Mouse (Mus musculus): ENCODE results near the gene Morn5.

Gene Morn5

GRCm38 (mm10) chr2:36067132-36067531 is 17.9 kb downstream of the Morn5 start:
- no peak for DNase-seq (ENCODE audit: low spot score in 2 of 2)

- DNase-seq (ENCODE audit: low spot score in 2 of 2): no peak
These were observed 22.5 kb downstream of the Morn5 start for GRCm38 (mm10) chr2:36071660-36072305.

GRCm38 (mm10) chr2:36073781-36074180 is 24.5 kb downstream of the Morn5 start:
- DNase-seq (ENCODE audit: low spot score in 2 of 2): no peak

- DNase-seq (ENCODE audit: low spot score in 2 of 2): no peak
These were observed 26.0 kb downstream of the Morn5 start for GRCm38 (mm10) chr2:36075210-36075609.

GRCm38 (mm10) chr2:36077160-36077761 is 28.0 kb downstream of the Morn5 start:
- no peak for DNase-seq (ENCODE audit: low spot score in 2 of 2)

- no peak for DNase-seq (ENCODE audit: low spot score in 2 of 2)
These were observed 32.2 kb downstream of the Morn5 start for GRCm38 (mm10) chr2:36081446-36081845.

- DNase-seq (ENCODE audit: low spot score in 2 of 2): no peak
These were observed 33.7 kb downstream of the Morn5 start for GRCm38 (mm10) chr2:36082802-36083580.

- DNase-seq (ENCODE audit: low spot score in 2 of 2): no peak
These were observed 35.8 kb downstream of the Morn5 start for GRCm38 (mm10) chr2:36085041-36085440.

GRCm38 (mm10) chr2:36089190-36089589 is 39.9 kb downstream of the Morn5 start:
- DNase-seq (ENCODE audit: low spot score in 2 of 2): no peak

GRCm38 (mm10) chr2:36090853-36091741 is 41.8 kb downstream of the Morn5 start:
- DNase-seq (ENCODE audit: low spot score in 2 of 2): peak in 1 of 2 experiments; percentile 42

- no peak for DNase-seq (ENCODE audit: low spot score in 2 of 2)
These were observed 43.5 kb downstream of the Morn5 start for GRCm38 (mm10) chr2:36092748-36093147.

- DNase-seq (ENCODE audit: low spot score in 2 of 2): no peak
These were observed 44.0 kb downstream of the Morn5 start for GRCm38 (mm10) chr2:36093301-36093700.

- DNase-seq (ENCODE audit: low spot score in 2 of 2): no peak
These were observed 44.7 kb downstream of the Morn5 start for GRCm38 (mm10) chr2:36093914-36094475.

GRCm38 (mm10) chr2:36097129-36097815 is 48.0 kb downstream of the Morn5 start:
- no peak for DNase-seq (ENCODE audit: low spot score in 2 of 2)

GRCm38 (mm10) chr2:36098021-36098420 is 48.8 kb downstream of the Morn5 start:
- DNase-seq (ENCODE audit: low spot score in 2 of 2): no peak

GRCm38 (mm10) chr2:36099739-36100138 is 50.5 kb downstream of the Morn5 start:
- no peak for DNase-seq (ENCODE audit: low spot score in 2 of 2)

- no peak for DNase-seq (ENCODE audit: low spot score in 2 of 2)
These were observed 52.8 kb downstream of the Morn5 start for GRCm38 (mm10) chr2:36101866-36102558.

- DNase-seq (ENCODE audit: low spot score in 2 of 2): no peak
These were observed 53.3 kb downstream of the Morn5 start for GRCm38 (mm10) chr2:36102559-36102946.

GRCm38 (mm10) chr2:36103069-36103554 is 53.9 kb downstream of the Morn5 start:
- no peak for DNase-seq (ENCODE audit: low spot score in 2 of 2)
